Mouse (Mus musculus): ENCODE measurements around the gene Rhbg. TPM values are rescaled to one million over a fixed set of nuclear protein-coding genes. Genes with fewer than 3 reads are reported as not detected.
A peak's percentile ranks its signal among the peaks of the same experiment; 100 is the strongest.

Gene Rhbg
- polyA plus RNA-seq, 1 experiment from 2014 or later = 0.18 TPM

- H3K9me3 ChIP-seq (replicated peaks; ENCODE audit: control insufficient read depth, low read length, poor library complexity, severe bottlenecking) = no peaks in the 10 kb centered on the region
- no peak for ATAC-seq
- no peak overlapping the region; the same call in 1 of the 2 replicates for H3K4me2 ChIP-seq (ENCODE audit: low read length)
- H3K27ac ChIP-seq (ENCODE audit: low read length) = no peak overlapping the region
- 16% methylated on average over 8 of the region's 9 CpGs for WGBS
- no peak overlapping the region for H3K9ac ChIP-seq (ENCODE audit: low read depth, low read length)
- H3K4me3 ChIP-seq (ENCODE audit: low read depth, low read length) = no peak overlapping the region
- H3K4me1 ChIP-seq (ENCODE audit: control insufficient read depth, insufficient read depth, low read length) = peaks cover 13% of the 10 kb centered on the region
- peaks cover 14% of the 10 kb centered on the region for H3K27me3 ChIP-seq (ENCODE audit: control insufficient read depth, insufficient read depth, low read depth, low read length)
- no peaks in the 10 kb centered on the region for H3K36me3 ChIP-seq (ENCODE audit: control insufficient read depth, insufficient read depth, low read length)
Observed at GRCm38 (mm10) chr3:88198505-88199020, 55.9 kb downstream of the Rhbg start.

- no peaks in the 10 kb centered on the region for H3K36me3 ChIP-seq (ENCODE audit: control insufficient read depth, insufficient read depth, low read length)
- no peak overlapping the region for H3K4me3 ChIP-seq (ENCODE audit: low read depth, low read length)
- H3K9me3 ChIP-seq (replicated peaks; ENCODE audit: control insufficient read depth, low read length, poor library complexity, severe bottlenecking) = no peaks in the 10 kb centered on the region
- no peak overlapping the region; the same call in 1 of the 2 replicates for H3K4me2 ChIP-seq (ENCODE audit: low read length)
- peaks cover 18% of the 10 kb centered on the region for H3K27me3 ChIP-seq (ENCODE audit: control insufficient read depth, insufficient read depth, low read depth, low read length)
- peaks cover 8% of the 10 kb centered on the region; the same call in 1 of the 2 replicates for H3K4me1 ChIP-seq (ENCODE audit: control insufficient read depth, insufficient read depth, low read length)
- H3K9ac ChIP-seq (ENCODE audit: low read depth, low read length) = no peak overlapping the region
- no peak; the same call in 1 of the 2 replicates for ATAC-seq
- WGBS = 9% methylated on average over 10 of the region's 10 CpGs
- no peak overlapping the region for H3K27ac ChIP-seq (ENCODE audit: low read length)
Observed at GRCm38 (mm10) chr3:88197741-88198504, 56.6 kb downstream of the Rhbg start.

Small RNA genes within 50 kb of the gene (microRNA-seq; reads per million reads assigned to microRNA genes)
- gene Gm25641 (not detected), gene Mir3093 (15.0 reads per million, percentile 34 among the genes with 10 or more reads in this experiment), gene Mir9-1 (not detected)

Other genes with a start within 250 kb of the Rhbg start
- gene Hapln2, start 227.1 kb downstream of the Rhbg start, polyA plus RNA-seq (2015; fragmentation: Nextera tagmentation; extraction: Ambion mirVana) = 0.37 and 0.74 TPM in 2 replicates
- 30.4 and 35.9 TPM in 2 replicates for gene Gpatch4, start 211.6 kb downstream of the Rhbg start, polyA plus RNA-seq (2015; fragmentation: Nextera tagmentation; extraction: Ambion mirVana)
- gene Naxe, start 196.2 kb downstream of the Rhbg start, polyA plus RNA-seq (2015; fragmentation: Nextera tagmentation; extraction: Ambion mirVana) = 148 and 166 TPM in 2 replicates
- not detected in 2 replicates for gene Ttc24, start 176.4 kb downstream of the Rhbg start, polyA plus RNA-seq (2015; fragmentation: Nextera tagmentation; extraction: Ambion mirVana)
- gene Iqgap3, start 172.7 kb downstream of the Rhbg start, polyA plus RNA-seq (2015; fragmentation: Nextera tagmentation; extraction: Ambion mirVana) = 1.8 and 2.3 TPM in 2 replicates
- gene Mef2d, start 112.3 kb downstream of the Rhbg start, polyA plus RNA-seq (2015; fragmentation: Nextera tagmentation; extraction: Ambion mirVana) = 21.6 and 22.5 TPM in 2 replicates
- 0.16 TPM in 1 of 2 replicates, not detected in the other for gene Gm38392, start 32.5 kb upstream of the Rhbg start, polyA plus RNA-seq (2015; fragmentation: Nextera tagmentation; extraction: Ambion mirVana)
- 7.3 and 7.5 TPM in 2 replicates for gene Tsacc, start 42.3 kb upstream of the Rhbg start, polyA plus RNA-seq (2015; fragmentation: Nextera tagmentation; extraction: Ambion mirVana)
- 419 and 444 TPM in 2 replicates for gene Cct3, start 42.4 kb upstream of the Rhbg start, polyA plus RNA-seq (2015; fragmentation: Nextera tagmentation; extraction: Ambion mirVana)
- 91.3 and 107 TPM in 2 replicates for gene Glmp, start 70.3 kb upstream of the Rhbg start, polyA plus RNA-seq (2015; fragmentation: Nextera tagmentation; extraction: Ambion mirVana)
- gene Tmem79, start 81.4 kb upstream of the Rhbg start, polyA plus RNA-seq (2015; fragmentation: Nextera tagmentation; extraction: Ambion mirVana) = 1.0 and 1.2 TPM in 2 replicates
- 61.4 and 65.7 TPM in 2 replicates for gene Smg5, start 81.6 kb upstream of the Rhbg start, polyA plus RNA-seq (2015; fragmentation: Nextera tagmentation; extraction: Ambion mirVana)
- 1.2 and 1.9 TPM in 2 replicates for gene Paqr6, start 109.9 kb upstream of the Rhbg start, polyA plus RNA-seq (2015; fragmentation: Nextera tagmentation; extraction: Ambion mirVana)
- gene Bglap3, start 118.0 kb upstream of the Rhbg start, polyA plus RNA-seq (2015; fragmentation: Nextera tagmentation; extraction: Ambion mirVana) = not detected in 2 replicates
- 1.3 TPM in 1 of 2 replicates, not detected in the other for gene Bglap2, start 124.0 kb upstream of the Rhbg start, polyA plus RNA-seq (2015; fragmentation: Nextera tagmentation; extraction: Ambion mirVana)
- 0.88 TPM in 1 of 2 replicates, not detected in the other for gene Bglap, start 129.8 kb upstream of the Rhbg start, polyA plus RNA-seq (2015; fragmentation: Nextera tagmentation; extraction: Ambion mirVana)
- gene Pmf1, start 155.6 kb upstream of the Rhbg start, polyA plus RNA-seq (2015; fragmentation: Nextera tagmentation; extraction: Ambion mirVana) = 18.3 and 19.2 TPM in 2 replicates
- 36.7 and 39.3 TPM in 2 replicates for gene Slc25a44, start 170.4 kb upstream of the Rhbg start, polyA plus RNA-seq (2015; fragmentation: Nextera tagmentation; extraction: Ambion mirVana)
- gene Sema4a, start 206.5 kb upstream of the Rhbg start, polyA plus RNA-seq (2015; fragmentation: Nextera tagmentation; extraction: Ambion mirVana) = 42.5 and 44.0 TPM in 2 replicates

Measured in midbrain, embryonic 16.5 days (tissue).